Mouse (Mus musculus) right cerebral cortex, postnatal 10 days (tissue): Measurements from ENCODE around the gene Glis3.

Source experiments
- DNase-seq, 2 experiments: peaks; one replicate each; pipeline ENCODE4 v3.0.0; 2021; ENCODE audit warnings: low spot score in 2 of 2

Gene Glis3

GRCm38 (mm10) chr19:28656882-28657281 lies 23.0 kb downstream of the Glis3 start:
- no peak for DNase-seq

- DNase-seq: no peak
These were observed 24.7 kb downstream of the Glis3 start for GRCm38 (mm10) chr19:28655166-28655565.

GRCm38 (mm10) chr19:28650836-28651235 lies 29.0 kb downstream of the Glis3 start:
- no peak for DNase-seq

- no peak for DNase-seq
These were observed 30.4 kb downstream of the Glis3 start for GRCm38 (mm10) chr19:28649489-28649888.

- no peak for DNase-seq
These were observed 31.0 kb downstream of the Glis3 start for GRCm38 (mm10) chr19:28648881-28649280.

GRCm38 (mm10) chr19:28647424-28647823 lies 32.5 kb downstream of the Glis3 start:
- DNase-seq: no peak

- DNase-seq: no peak
These were observed 33.6 kb downstream of the Glis3 start for GRCm38 (mm10) chr19:28646286-28646685.

- peak; percentile 31 to 33 for DNase-seq
These were observed 39.0 kb downstream of the Glis3 start for GRCm38 (mm10) chr19:28640861-28641381.

GRCm38 (mm10) chr19:28635991-28636553 lies 43.8 kb downstream of the Glis3 start:
- DNase-seq: no peak

- no peak for DNase-seq
These were observed 44.9 kb downstream of the Glis3 start for GRCm38 (mm10) chr19:28634986-28635385.

- DNase-seq: peak; percentile 31 to 49
These were observed 51.5 kb downstream of the Glis3 start for GRCm38 (mm10) chr19:28628416-28628815.

GRCm38 (mm10) chr19:28626189-28626588 lies 53.7 kb downstream of the Glis3 start:
- no peak for DNase-seq

- DNase-seq: no peak
These were observed 55.3 kb downstream of the Glis3 start for GRCm38 (mm10) chr19:28624571-28624970.

GRCm38 (mm10) chr19:28623726-28624125 lies 56.2 kb downstream of the Glis3 start:
- DNase-seq: peak in 1 of 2 experiments; percentile 34

GRCm38 (mm10) chr19:28621608-28622505 lies 58.0 kb downstream of the Glis3 start:
- no peak for DNase-seq

GRCm38 (mm10) chr19:28617736-28618135 lies 62.1 kb downstream of the Glis3 start:
- peak in 1 of 2 experiments; percentile 35 for DNase-seq

GRCm38 (mm10) chr19:28617191-28617590 lies 62.7 kb downstream of the Glis3 start:
- no peak for DNase-seq

GRCm38 (mm10) chr19:28616487-28616886 lies 63.4 kb downstream of the Glis3 start:
- no peak for DNase-seq

- DNase-seq: no peak
These were observed 67.6 kb downstream of the Glis3 start for GRCm38 (mm10) chr19:28612249-28612648.

- no peak for DNase-seq
These were observed 71.1 kb downstream of the Glis3 start for GRCm38 (mm10) chr19:28608747-28609146.

- peak in 1 of 2 experiments; percentile 37 for DNase-seq
These were observed 71.6 kb downstream of the Glis3 start for GRCm38 (mm10) chr19:28608277-28608676.

GRCm38 (mm10) chr19:28600866-28601265 lies 79.0 kb downstream of the Glis3 start:
- no peak for DNase-seq

- no peak for DNase-seq
These were observed 85.7 kb downstream of the Glis3 start for GRCm38 (mm10) chr19:28594215-28594614.
